Mouse (Mus musculus): ENCODE results near the gene Dgki. TPM values are rescaled to one million over a fixed set of nuclear protein-coding genes. Genes with fewer than 3 reads are reported as not detected.

Dgki gene
- total RNA-seq, 1 experiment: 0.94 TPM

DNA sequence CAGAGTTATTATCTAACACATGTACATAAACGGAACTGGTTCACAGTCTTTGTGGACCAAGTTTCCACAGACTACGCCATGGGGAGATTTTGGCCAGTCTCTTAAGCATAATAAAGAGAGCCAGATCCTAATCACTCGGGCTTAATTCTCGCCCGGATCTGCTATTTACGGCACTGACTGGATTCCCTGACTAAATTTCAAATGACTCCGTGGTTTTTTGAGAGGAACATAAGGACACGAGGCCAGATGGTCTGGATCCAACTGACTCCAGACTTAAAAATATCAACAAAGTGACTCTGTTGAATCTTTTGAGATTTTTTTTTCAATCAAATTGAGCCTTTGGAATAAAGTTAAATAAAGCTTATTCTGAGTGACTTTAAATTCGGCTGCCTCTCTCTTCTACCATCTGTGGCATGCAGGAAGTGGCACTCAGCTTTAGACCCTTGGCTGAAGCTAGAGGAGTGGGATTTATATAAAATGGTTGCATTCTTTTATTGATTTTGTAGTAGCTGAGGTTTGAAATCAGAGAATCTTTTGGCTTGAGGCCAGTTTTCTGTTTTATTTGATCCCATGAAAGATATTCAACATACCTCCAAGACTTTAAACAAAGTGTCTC lies 227.5 kb downstream of the Dgki start:
- TF ChIP-seq ZNF384 (IDR thresholded peaks at IDR 0.05; ENCODE audit: low read depth, low read length): no peak
- no peak for TF ChIP-seq ZC3H11A (IDR thresholded peaks at IDR 0.05; ENCODE audit: borderline replicate concordance, low read depth, low read length)
- TF ChIP-seq HCFC1 (IDR thresholded peaks at IDR 0.05; ENCODE audit: borderline replicate concordance, insufficient read depth, low read length): no peak
- no peak for TF ChIP-seq CHD2 (IDR thresholded peaks at IDR 0.05; ENCODE audit: low read depth, low read length)
- TF ChIP-seq MAFK (IDR thresholded peaks at IDR 0.05; ENCODE audit: insufficient read depth, low read depth, low read length): no peak
- DNase-seq (ENCODE audit: low read depth, low spot score): no peak
- Histone ChIP-seq H3K27ac (ENCODE audit: insufficient read depth, low read depth, low read length, poor library complexity, severe bottlenecking) (no peak overlapping the region), H3K9me3 (ENCODE audit: control insufficient read depth, insufficient read depth, low read depth, low read length) (no peaks in the 10 kb centered on the region), H3K4me3 (ENCODE audit: insufficient read depth in 1 of 2, low read depth in 1 of 2, low read length in 2 of 2, poor library complexity in 1 of 2, severe bottlenecking in 1 of 2) (no peak overlapping the region), H3K9ac (ENCODE audit: insufficient read depth, low read depth, low read length, poor library complexity, severe bottlenecking) (no peak overlapping the region), H3K36me3 (ENCODE audit: control insufficient read depth, insufficient read depth, low read length, poor library complexity, severe bottlenecking) (no peaks in the 10 kb centered on the region), H3K4me1 (ENCODE audit: control insufficient read depth in 2 of 2, insufficient read depth in 2 of 2, low read length in 2 of 2, poor library complexity in 1 of 2) (no peaks in the 10 kb centered on the region)
- in situ Hi-C loops (cut with MboI; ENCODE audit: low sequenced_read_pairs in 2 of 2, unreplicated experiment in 2 of 2): no loop called here

DNA sequence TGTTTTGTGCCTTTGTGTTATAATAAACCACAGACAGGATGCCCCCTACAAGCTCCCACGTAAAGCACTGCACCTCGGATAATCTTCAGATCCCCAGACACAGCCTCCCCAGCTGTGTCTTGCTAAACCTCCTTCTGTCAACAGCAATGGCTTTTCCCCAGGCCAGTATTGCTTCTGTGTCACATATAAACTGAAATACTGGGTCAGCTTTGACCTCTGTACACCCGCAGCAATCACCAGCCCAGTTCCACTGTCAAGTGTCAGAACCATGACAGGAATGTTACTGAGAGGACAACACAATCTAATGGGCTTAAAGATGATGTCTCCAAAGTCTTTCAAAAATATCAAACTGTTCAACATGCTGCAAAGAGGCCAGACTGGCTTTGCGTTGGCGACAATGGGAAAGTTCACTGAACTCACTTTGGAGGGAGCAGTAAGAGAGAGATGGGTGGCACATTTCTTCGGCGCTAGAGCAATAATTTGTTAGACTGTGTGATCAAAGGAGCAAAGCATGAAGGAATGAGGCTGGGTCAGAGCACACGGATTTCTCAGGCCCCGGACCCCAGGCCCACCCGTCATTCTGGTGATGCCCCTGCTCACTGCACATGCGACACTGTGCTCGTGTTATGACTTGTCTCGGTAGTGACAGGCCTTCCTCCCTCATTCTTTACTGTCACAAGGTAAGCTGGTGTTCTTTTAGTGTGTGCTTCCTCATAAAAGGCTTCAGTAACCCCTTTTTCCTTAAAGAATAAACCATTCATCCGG lies 230.0 kb downstream of the Dgki start:
- Histone ChIP-seq H3K4me3 (ENCODE audit: insufficient read depth in 1 of 2, low read depth in 1 of 2, low read length in 2 of 2, poor library complexity in 1 of 2, severe bottlenecking in 1 of 2) (no peak overlapping the region), H3K9ac (ENCODE audit: insufficient read depth, low read depth, low read length, poor library complexity, severe bottlenecking) (no peak overlapping the region), H3K4me1 (ENCODE audit: control insufficient read depth in 2 of 2, insufficient read depth in 2 of 2, low read length in 2 of 2, poor library complexity in 1 of 2) (no peaks in the 10 kb centered on the region), H3K9me3 (ENCODE audit: control insufficient read depth, insufficient read depth, low read depth, low read length) (no peaks in the 10 kb centered on the region), H3K27ac (ENCODE audit: insufficient read depth, low read depth, low read length, poor library complexity, severe bottlenecking) (no peak overlapping the region), H3K36me3 (ENCODE audit: control insufficient read depth, insufficient read depth, low read length, poor library complexity, severe bottlenecking) (no peaks in the 10 kb centered on the region)
- in situ Hi-C loops (cut with MboI; ENCODE audit: low sequenced_read_pairs in 2 of 2, unreplicated experiment in 2 of 2): no loop called here
- DNase-seq (ENCODE audit: low read depth, low spot score): no peak
- no peak for TF ChIP-seq MAFK (IDR thresholded peaks at IDR 0.05; ENCODE audit: insufficient read depth, low read depth, low read length)

DNA sequence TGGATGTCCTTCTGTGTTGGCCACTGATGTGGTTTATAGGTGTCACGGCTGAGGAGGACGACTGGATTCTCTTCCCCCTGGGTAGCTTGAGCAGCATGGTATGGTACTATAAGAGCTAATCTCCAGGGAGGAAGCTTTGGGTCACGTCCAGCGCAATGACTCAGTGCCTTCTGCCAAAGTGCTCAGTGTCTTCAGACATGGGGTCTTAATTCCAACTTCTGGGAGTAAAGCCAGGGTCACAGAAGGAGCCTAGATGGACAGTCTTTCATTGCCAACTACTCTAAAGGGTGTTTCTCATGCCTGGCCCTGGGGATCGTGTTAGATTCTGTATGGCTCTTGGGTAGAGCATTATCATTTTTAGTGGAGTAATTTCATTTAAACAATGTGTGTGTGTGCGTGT lies 231.2 kb downstream of the Dgki start:
- Histone ChIP-seq H3K4me1 (ENCODE audit: control insufficient read depth in 2 of 2, insufficient read depth in 2 of 2, low read length in 2 of 2, poor library complexity in 1 of 2) (no peaks in the 10 kb centered on the region), H3K27ac (ENCODE audit: insufficient read depth, low read depth, low read length, poor library complexity, severe bottlenecking) (no peak overlapping the region), H3K9me3 (ENCODE audit: control insufficient read depth, insufficient read depth, low read depth, low read length) (no peaks in the 10 kb centered on the region), H3K9ac (ENCODE audit: insufficient read depth, low read depth, low read length, poor library complexity, severe bottlenecking) (no peak overlapping the region), H3K36me3 (ENCODE audit: control insufficient read depth, insufficient read depth, low read length, poor library complexity, severe bottlenecking) (no peaks in the 10 kb centered on the region), H3K4me3 (ENCODE audit: insufficient read depth in 1 of 2, low read depth in 1 of 2, low read length in 2 of 2, poor library complexity in 1 of 2, severe bottlenecking in 1 of 2) (no peak overlapping the region)
- no peak for DNase-seq (ENCODE audit: low read depth, low spot score)
- TF ChIP-seq MAFK (IDR thresholded peaks at IDR 0.05; ENCODE audit: insufficient read depth, low read depth, low read length) (no peak), ZC3H11A (IDR thresholded peaks at IDR 0.05; ENCODE audit: borderline replicate concordance, low read depth, low read length) (no peak), CHD2 (IDR thresholded peaks at IDR 0.05; ENCODE audit: low read depth, low read length) (no peak), ZNF384 (IDR thresholded peaks at IDR 0.05; ENCODE audit: low read depth, low read length) (no peak), HCFC1 (IDR thresholded peaks at IDR 0.05; ENCODE audit: borderline replicate concordance, insufficient read depth, low read length) (no peak)
- in situ Hi-C loops (cut with MboI; ENCODE audit: low sequenced_read_pairs in 2 of 2, unreplicated experiment in 2 of 2): no loop called here

DNA sequence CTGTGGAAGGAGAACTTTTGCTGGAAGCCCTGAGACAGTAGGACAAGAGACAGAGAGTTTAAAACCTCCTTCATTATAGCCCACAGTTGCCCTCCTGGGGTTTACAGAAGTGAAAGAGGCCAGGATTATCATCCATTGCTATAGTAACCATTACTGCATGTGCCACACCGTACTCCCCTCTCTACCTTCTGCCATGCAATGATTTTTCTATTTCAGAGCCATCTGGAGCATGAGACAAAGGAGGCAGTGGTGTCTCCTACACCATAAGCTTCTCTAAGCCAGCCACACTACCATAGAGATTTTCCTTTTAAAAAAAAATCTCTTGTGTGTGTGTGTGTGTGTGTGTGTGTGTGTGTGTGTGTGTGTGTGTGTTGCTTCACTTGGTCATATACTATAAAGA lies 232.6 kb downstream of the Dgki start:
- no peak for DNase-seq (ENCODE audit: low read depth, low spot score)
- TF ChIP-seq CHD2 (IDR thresholded peaks at IDR 0.05; ENCODE audit: low read depth, low read length) (no peak), ZC3H11A (IDR thresholded peaks at IDR 0.05; ENCODE audit: borderline replicate concordance, low read depth, low read length) (no peak), MAFK (IDR thresholded peaks at IDR 0.05; ENCODE audit: insufficient read depth, low read depth, low read length) (no peak), HCFC1 (IDR thresholded peaks at IDR 0.05; ENCODE audit: borderline replicate concordance, insufficient read depth, low read length) (no peak), ZNF384 (IDR thresholded peaks at IDR 0.05; ENCODE audit: low read depth, low read length) (no peak)
- H3K27ac ChIP-seq (ENCODE audit: insufficient read depth, low read depth, low read length, poor library complexity, severe bottlenecking): no peak overlapping the region
- H3K9me3 ChIP-seq (ENCODE audit: control insufficient read depth, insufficient read depth, low read depth, low read length): no peaks in the 10 kb centered on the region
- in situ Hi-C loops (cut with MboI; ENCODE audit: low sequenced_read_pairs in 2 of 2, unreplicated experiment in 2 of 2): no loop called here
- H3K36me3 ChIP-seq (ENCODE audit: control insufficient read depth, insufficient read depth, low read length, poor library complexity, severe bottlenecking): no peaks in the 10 kb centered on the region
- H3K9ac ChIP-seq (ENCODE audit: insufficient read depth, low read depth, low read length, poor library complexity, severe bottlenecking): no peak overlapping the region
- H3K4me3 ChIP-seq (ENCODE audit: insufficient read depth in 1 of 2, low read depth in 1 of 2, low read length in 2 of 2, poor library complexity in 1 of 2, severe bottlenecking in 1 of 2): no peak overlapping the region
- no peaks in the 10 kb centered on the region for H3K4me1 ChIP-seq (ENCODE audit: control insufficient read depth in 2 of 2, insufficient read depth in 2 of 2, low read length in 2 of 2, poor library complexity in 1 of 2)

Data from ES-E14 (cell line).